Mouse (Mus musculus) urinary bladder, adult 2 months (tissue): ENCODE measurements around the gene Clic3. TPM values are rescaled to one million over a fixed set of nuclear protein-coding genes. Genes with fewer than 3 reads are reported as not detected.

Source experiments
- DNase-seq: peaks from one replicate; pipeline ENCODE4 v3.0.0; 2022; ENCODE audit warnings: low spot score
- polyA plus RNA-seq: library from polyadenylated mRNA; depleted of rRNA; stranded (reverse); fragments of >200 nt; gene quantifications from 2 replicates; pipeline ENCODE4 v1.2.3, GENCODE M21; 2012

The Clic3 gene
- polyA plus RNA-seq, 1 experiment, result 2.2 TPM

GRCm38 (mm10) chr2:25480541-25480940 is 23.9 kb downstream of the Clic3 start:
- DNase-seq, result no peak

GRCm38 (mm10) chr2:25482969-25483368 is 26.3 kb downstream of the Clic3 start:
- DNase-seq, result no peak

- no peak for DNase-seq
Measured at GRCm38 (mm10) chr2:25484901-25485647, 28.4 kb downstream of the Clic3 start.

DNA sequence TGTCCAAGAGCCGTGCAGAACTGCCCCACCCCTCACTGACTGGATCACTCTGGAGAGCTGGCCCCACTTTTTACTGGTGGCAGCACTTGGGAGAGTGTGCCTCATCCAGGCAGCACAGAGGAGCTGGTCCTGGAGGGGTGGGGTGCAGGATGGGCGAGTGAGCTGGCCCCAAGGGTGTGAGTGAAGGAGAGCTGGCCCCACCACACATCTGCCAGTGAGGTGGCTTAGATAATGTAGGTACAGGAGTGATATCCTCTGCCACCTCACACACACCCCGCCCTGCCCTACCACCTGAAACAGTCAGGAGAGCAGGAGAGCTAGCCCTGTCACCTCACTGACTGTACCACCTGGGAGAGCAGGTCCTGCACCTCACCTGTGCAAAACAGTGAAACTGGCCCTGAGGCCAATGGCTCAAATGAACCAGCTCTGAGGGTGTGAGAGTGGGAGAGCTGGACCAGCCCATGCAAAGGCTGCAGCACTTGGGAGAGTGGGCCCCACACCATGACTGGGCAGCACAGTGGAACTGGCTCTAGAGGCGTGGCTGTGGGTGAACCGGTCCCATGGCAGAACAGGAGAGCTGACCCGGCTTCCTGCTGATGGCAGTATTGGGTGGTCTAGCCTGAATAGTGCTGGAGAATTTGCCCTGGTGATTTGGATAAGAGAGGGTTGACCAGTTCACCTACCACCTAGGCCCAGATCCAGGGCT is 31.5 kb downstream of the Clic3 start:
- DNase-seq, result no peak

DNA sequence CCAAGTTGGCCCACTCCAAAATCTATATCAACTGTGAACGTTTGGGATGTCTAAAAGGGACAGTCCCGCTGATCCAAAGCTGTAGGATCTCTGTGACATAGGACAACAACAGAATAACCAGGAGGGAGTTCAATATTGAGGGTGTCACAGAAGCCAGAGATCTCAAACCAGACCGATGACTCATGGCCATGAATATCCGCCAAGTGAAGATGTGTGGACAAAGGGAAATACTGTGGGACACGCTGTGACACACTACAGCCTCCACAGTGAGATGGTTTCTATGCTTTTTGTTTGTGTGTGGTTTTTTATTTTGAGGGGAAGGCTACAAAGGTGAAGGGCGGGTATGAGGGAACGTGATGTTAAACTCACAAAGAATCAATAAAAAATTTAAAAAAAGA is 32.0 kb downstream of the Clic3 start:
- no peak for DNase-seq

- DNase-seq, result no peak
Measured at GRCm38 (mm10) chr2:25492988-25493387, 36.4 kb downstream of the Clic3 start.

DNA sequence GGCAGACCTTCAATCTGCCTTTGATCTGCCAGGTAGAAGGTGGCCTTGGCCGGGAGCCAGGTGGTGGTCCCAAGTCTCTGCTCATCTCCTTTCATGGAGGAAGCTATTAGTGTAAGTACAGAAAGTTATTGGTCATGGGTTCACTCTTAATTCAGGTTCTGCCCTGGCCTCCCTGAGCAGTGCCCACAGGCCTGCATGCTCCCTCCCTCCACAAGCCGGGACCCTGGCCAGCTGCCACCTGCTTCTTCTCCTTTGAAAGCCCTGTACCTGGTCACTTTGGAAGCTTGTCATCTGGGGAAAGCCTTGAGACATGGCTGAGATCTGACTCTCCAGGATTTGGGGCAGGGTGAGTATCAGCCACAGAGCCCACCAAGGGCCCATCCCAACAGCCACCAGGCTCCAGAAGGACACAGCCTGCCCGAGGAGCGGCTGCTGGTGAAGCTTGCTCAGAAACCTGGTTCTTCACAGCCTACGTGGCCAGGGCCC is 36.9 kb downstream of the Clic3 start, which contains the start of gene Lcn12:
TSS of gene Lcn12 (minus strand) at position 436 of the 486 bp plus-strand sequence.
- no peak for DNase-seq

GRCm38 (mm10) chr2:25496462-25496861 is 39.8 kb downstream of the Clic3 start:
- no peak for DNase-seq

GRCm38 (mm10) chr2:25497846-25498575 is 41.4 kb downstream of the Clic3 start:
- no peak for DNase-seq

DNA sequence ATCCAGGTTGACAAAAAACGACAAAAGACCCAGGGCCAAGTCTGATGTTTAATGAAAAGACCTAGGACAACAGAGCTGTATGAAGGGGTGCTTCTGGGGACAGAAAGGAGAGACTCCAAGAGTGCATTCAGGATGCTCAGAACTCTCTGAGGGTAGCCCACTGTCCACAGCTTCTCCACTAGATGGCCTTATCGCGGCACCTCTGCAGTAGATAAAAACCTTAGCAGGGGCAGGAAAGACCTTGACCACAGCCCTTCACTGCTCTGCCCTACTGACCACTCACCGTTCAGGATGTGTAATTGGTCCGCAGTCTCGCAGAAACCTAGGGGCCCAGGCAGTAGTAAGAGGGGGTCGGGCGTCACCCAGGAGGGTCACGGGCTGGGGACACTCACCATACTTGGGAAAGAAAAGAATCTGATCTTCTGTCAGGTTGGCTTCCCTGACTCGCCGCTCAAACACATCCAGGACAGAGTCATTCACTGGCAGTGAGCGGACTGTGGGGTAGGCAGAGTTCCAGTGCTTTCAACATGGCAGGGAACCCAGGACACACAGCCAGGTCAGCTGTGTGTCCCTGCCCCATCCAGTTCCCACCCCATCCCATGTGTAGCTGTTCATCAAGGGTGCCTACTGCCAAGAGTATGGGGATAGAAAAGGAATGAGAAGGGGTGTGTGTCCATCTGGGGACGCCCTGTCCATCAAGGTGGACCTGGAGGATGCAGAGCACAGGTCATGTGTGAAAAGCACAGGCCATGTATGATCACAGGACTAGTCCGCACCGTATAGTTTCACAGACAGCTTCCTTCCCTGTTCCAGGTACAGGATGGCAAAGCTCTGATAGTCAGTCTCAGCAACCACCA is 42.2 kb downstream of the Clic3 start:
- no peak for DNase-seq

- no peak for DNase-seq
Measured at GRCm38 (mm10) chr2:25500071-25500575, 43.5 kb downstream of the Clic3 start.

DNA sequence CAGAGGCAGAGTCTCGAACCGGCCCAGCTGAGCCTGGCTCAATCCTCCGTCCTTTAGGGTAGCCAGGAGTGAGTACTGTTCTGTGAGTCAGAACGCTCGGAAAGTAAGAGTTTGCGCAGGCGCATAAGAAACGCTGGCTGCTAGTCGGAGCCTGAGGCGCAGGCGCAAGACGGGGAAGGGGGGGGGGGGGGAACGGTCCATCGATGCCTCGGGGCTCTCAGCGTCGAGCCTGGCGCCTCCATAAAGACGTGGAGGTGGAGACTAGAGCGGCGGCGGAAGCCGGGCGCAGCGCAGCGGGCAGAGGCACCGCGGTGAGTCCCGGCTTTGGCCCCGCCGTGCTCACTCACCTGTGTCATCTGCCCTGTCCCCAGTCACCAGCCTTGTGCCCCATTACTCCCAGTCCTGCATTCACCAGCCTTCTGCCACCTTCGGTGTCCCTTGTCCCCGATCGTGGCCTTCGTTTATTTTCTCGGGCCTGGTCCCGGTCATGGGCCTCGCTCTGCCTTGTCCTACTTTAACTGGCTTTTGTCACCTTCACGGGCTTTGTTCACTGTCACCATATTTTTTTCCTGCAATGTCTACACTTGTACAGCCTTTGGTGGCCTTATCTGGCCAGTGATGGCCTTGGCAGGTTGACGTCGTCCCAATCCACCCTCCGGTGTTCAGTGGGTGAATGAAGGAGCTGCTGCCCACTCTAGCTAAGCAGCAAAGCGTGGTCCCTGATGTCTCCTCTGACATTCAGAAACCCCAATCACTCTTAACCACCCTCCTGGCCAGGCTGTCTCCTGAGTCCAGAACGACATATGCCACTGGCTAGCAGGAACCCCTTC is 44.2 kb downstream of the Clic3 start, which contains the start of gene Fbxw5:
TSS of gene Fbxw5 (plus strand) at position 175 of the 830 bp plus-strand sequence.
- DNase-seq, result peak; percentile 74

GRCm38 (mm10) chr2:25501593-25502486 is 45.2 kb downstream of the Clic3 start, which contains the start of gene C8g:
C8g (minus strand) TSS chr2:25501719.
- DNase-seq, result no peak

GRCm38 (mm10) chr2:25502726-25503125 is 46.1 kb downstream of the Clic3 start:
- no peak for DNase-seq

DNA sequence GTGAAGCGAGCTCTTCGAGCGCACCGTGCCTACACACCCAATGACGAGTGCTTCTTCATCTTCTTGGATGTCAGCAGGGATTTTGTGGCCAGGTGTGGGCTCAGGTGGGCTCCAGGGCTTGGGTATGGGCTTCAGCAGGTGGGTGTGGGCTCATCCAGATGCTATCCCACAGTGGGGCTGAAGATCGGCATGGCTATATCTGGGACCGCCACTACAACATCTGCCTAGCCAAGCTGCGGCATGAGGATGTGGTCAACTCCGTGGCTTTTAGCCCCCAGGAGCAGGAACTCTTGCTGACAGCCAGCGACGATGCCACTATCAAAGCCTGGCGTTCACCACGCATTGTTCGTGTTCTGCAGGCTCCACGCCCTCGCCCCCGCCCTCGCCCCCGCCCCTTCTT is 47.9 kb downstream of the Clic3 start:
- DNase-seq, result no peak

DNA sequence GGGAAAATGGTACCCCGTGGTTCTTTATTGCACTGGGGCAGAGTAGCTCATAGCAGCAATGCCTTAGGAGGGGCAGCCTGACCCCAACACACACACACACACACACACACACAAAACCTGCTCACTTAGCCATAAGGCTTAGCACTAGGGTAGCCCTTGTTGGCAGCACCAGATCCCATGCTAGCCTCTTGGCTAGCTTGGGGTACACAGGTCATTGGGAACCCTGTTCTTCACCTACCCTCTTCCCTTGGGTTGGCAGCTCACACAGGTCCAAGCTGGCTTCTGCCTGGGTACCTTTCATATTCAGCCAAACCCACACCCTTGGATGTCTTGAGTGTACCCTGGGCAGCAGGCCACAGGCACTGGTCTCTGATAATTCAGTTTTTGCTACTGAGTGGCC is 48.4 kb downstream of the Clic3 start:
- no peak for DNase-seq

GRCm38 (mm10) chr2:25505860-25506259 is 49.2 kb downstream of the Clic3 start:
- no peak for DNase-seq

GRCm38 (mm10) chr2:25506964-25507363 is 50.3 kb downstream of the Clic3 start:
- no peak for DNase-seq
